Mouse (Mus musculus) midbrain, embryonic 14.5 days (tissue): ENCODE measurements at regions not wholly inside any gene's neighbourhood (a gene's known extent, or its start where the extent isn't known, plus 50 kb on each side); places are given as distances from the start of the nearest gene placed in this dataset.
A peak's percentile ranks its signal among the peaks of the same experiment; 100 is the strongest.

Experiments used
- ATAC-seq: fragments of 200-750 bp; cut with Nextera tagmentation; 2 replicates; pipeline ENCODE4 v1.8.0; 2017; ENCODE audit warnings: moderate number of reproducible peaks, moderate library complexity; ENCODE audit not compliant: low FRiP score, low TSS enrichment
- DNase-seq: peaks from one replicate; pipeline ENCODE4 v3.0.0-alpha.2; 2015
- H3K27ac ChIP-seq: fragments of 300-500 bp; sonication (generic); replicated peaks from 2 replicates; pipeline ENCODE4 v1.5.1; 2014; ENCODE audit warnings: mild to moderate bottlenecking, low read depth, low read length, moderate library complexity
- H3K27me3 ChIP-seq: fragments of 300-500 bp; sonication (generic); 2 replicates; pipeline ENCODE4 v1.6.1; 2014; ENCODE audit warnings: low read length, control low read depth, mixed read lengths; ENCODE audit not compliant: control insufficient read depth, insufficient read depth
- H3K36me3 ChIP-seq: fragments of 300-500 bp; sonication (generic); 2 replicates; pipeline ENCODE4 v1.6.1; 2014; ENCODE audit warnings: low read length, control low read depth; ENCODE audit not compliant: control insufficient read depth, insufficient read depth
- H3K4me1 ChIP-seq: fragments of 300-500 bp; sonication (generic); 2 replicates; pipeline ENCODE4 v1.6.1; 2014; ENCODE audit warnings: mild to moderate bottlenecking, antibody characterized with exemption, low read length, control low read depth; ENCODE audit not compliant: control insufficient read depth, insufficient read depth
- H3K4me2 ChIP-seq: fragments of 300-500 bp; sonication (generic); 2 replicates; pipeline ENCODE4 v1.6.1; 2014; ENCODE audit warnings: mild to moderate bottlenecking, low read length, moderate library complexity
- H3K4me3 ChIP-seq: fragments of 300-500 bp; sonication (generic); replicated peaks from 2 replicates; pipeline ENCODE4 v1.5.1; 2014; ENCODE audit warnings: low read depth, low read length
- H3K9ac ChIP-seq: fragments of 300-500 bp; sonication (generic); replicated peaks from 2 replicates; pipeline ENCODE4 v1.6.1; 2014; ENCODE audit warnings: mild to moderate bottlenecking, low read length, moderate library complexity
- H3K9me3 ChIP-seq: fragments of 300-500 bp; sonication (generic); 2 replicates; pipeline ENCODE4 v1.6.1; 2016; ENCODE audit warnings: low read length, control low read depth, mixed read lengths; ENCODE audit not compliant: control insufficient read depth
- WGBS: fragments of 180-500 bp; shearing (Covaris S2); extraction: QIAGEN DNeasy Blood & Tissue Kit; methylation state at CpG from one replicate; pipeline ENCODE4 v1.1.7; 2014; 5-methylcytosine and 5-hydroxymethylcytosine counted together

DNA sequence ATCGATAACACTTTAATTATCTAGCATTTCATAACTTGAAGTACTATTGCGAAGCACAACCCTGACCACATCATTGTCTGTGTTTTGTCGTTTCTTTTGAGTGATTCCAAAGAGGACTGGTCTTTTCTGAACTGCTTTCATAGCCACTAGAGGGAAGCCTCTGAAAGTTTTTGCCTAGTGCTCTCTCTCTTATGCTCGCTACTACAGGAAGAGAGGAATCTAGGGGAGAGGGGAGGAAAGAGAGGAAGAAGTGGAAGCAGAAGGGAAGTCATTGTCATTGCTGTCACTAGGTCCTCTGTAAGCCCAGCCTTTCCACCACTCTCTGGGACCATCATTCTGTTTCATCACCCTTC, 217.1 kb upstream of the Kif2a start:
- DNase-seq (peak; percentile 41), ATAC-seq (no peak)
- no peaks in the 10 kb centered on the region for H3K36me3 ChIP-seq
- H3K4me2 ChIP-seq: no peak overlapping the region
- no peaks in the 10 kb centered on the region for H3K4me1 ChIP-seq
- H3K9me3 ChIP-seq: no peaks in the 10 kb centered on the region
- no peak overlapping the region for H3K9ac ChIP-seq
- no peak overlapping the region for H3K4me3 ChIP-seq
- 71% methylated on average over 4 of the region's 4 CpGs for WGBS
- no peak overlapping the region for H3K27ac ChIP-seq
- no peaks in the 10 kb centered on the region for H3K27me3 ChIP-seq

DNA sequence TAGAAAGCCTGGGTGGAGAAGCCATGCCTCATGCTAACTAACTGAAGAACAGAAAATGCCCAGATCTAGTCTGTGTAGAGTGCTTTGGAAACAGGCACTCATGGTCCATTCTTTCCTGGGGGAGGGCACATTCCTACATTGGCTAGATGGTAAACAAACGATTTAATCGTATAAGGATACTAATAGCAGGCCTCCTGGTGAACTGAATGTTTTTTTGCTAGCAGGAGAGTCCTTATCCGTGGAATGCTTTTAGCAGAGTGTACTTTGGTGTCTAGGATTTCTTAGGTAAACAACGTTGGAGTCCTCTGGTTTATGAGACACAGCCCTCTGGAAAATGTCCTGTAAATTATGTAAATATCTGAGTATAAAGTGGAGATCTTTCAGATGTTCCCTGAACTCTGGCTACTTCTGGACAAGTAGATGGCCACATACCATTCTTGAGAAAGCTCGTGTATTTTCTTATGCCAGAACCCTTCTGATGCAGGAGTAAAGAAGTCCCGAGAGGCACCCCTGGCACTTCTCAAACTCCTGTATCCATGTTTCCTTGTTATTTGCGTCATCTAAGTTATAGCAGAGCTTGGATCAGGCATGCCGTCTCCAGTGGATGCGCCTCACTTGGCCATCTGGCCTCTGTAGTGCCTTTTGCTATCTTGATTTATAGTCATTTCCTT, 216.6 kb upstream of the Kif2a start:
- 88% methylated on average over 9 of the region's 9 CpGs for WGBS
- Histone ChIP-seq H3K9ac (no peak overlapping the region), H3K4me1 (no peaks in the 10 kb centered on the region), H3K36me3 (no peaks in the 10 kb centered on the region), H3K4me2 (no peak overlapping the region), H3K4me3 (no peak overlapping the region), H3K27me3 (no peaks in the 10 kb centered on the region), H3K27ac (no peak overlapping the region), H3K9me3 (no peaks in the 10 kb centered on the region)
- ATAC-seq (no peak), DNase-seq (no peak)

DNA sequence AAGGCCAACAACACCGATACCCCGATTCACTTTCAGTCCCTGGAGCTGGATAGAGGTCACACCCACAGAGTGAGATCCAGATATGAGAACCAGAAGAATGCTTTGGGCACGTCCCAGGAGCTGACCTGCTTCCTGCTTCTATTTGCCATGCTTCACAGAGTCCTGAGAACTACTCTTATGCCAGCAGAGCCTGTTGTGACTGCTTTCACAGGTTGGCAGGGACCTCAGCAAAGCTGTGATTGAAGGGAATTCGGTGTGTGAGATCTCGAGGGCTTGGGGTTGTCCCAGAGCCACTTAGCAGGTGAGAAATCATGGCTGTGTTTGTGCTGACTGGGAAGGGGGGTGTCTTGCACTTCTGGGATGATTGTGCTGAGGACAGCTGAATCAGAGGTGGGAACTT, 197.5 kb upstream of the Kif2a start:
- ATAC-seq: no peak
- H3K27me3 ChIP-seq: no peaks in the 10 kb centered on the region
- H3K4me2 ChIP-seq: no peak overlapping the region
- no peaks in the 10 kb centered on the region for H3K4me1 ChIP-seq
- H3K9ac ChIP-seq: no peak overlapping the region
- H3K36me3 ChIP-seq: no peaks in the 10 kb centered on the region
- H3K4me3 ChIP-seq: no peak overlapping the region
- no peak overlapping the region for H3K27ac ChIP-seq
- WGBS: 78% methylated on average over 5 of the region's 5 CpGs
- DNase-seq: no peak
- H3K9me3 ChIP-seq: no peaks in the 10 kb centered on the region

DNA sequence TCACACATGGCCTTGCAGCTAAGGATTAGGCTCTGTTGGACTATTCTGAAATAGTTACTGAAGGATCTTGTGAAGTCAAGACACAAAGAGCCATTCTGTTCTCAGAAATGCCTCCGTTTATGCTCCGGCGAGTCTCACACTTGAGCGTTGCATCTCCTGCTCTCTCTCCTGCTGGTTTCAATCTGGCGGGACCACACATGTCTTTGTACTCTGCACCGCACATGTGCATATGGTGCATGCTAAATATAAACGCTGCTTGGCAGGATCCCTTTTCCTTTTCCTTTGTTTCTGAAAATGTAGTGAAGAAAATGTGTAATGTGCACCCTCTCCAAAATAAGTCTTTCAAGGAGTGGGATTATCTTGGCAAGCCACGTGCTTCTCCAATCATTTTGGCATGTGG, 196.4 kb upstream of the Kif2a start:
- H3K27me3 ChIP-seq: no peaks in the 10 kb centered on the region
- H3K27ac ChIP-seq: no peak overlapping the region
- WGBS: 59% methylated on average over 8 of the region's 8 CpGs
- H3K4me1 ChIP-seq: no peaks in the 10 kb centered on the region
- ATAC-seq (no peak), DNase-seq (no peak)
- H3K4me3 ChIP-seq: no peak overlapping the region
- H3K36me3 ChIP-seq: no peaks in the 10 kb centered on the region
- no peak overlapping the region for H3K9ac ChIP-seq
- no peaks in the 10 kb centered on the region for H3K9me3 ChIP-seq
- H3K4me2 ChIP-seq: no peak overlapping the region

DNA sequence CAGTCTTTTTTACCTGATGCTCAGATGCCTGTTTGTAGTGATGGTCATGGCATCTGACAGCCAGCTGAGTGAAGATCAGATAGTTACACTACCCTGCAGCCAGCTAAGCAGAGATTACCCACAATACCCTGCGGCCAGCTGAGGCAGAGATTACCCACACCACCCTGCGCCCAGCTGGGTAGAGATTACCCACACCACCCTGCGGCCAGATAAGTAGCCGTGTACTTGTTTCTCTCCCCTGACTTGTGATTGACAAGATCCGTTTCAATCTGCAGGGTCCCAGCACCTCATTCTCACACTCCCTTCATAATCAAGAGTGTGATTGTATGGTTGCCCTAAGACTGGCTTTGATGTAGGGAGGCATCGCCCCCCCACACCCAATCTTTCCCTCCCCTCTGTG, 195.9 kb upstream of the Kif2a start:
- no peaks in the 10 kb centered on the region for H3K36me3 ChIP-seq
- DNase-seq: no peak
- no peaks in the 10 kb centered on the region for H3K4me1 ChIP-seq
- no peak for ATAC-seq
- no peaks in the 10 kb centered on the region for H3K9me3 ChIP-seq
- H3K9ac ChIP-seq: no peak overlapping the region
- no peak overlapping the region for H3K4me3 ChIP-seq
- H3K27ac ChIP-seq: no peak overlapping the region
- H3K4me2 ChIP-seq: no peak overlapping the region
- no peaks in the 10 kb centered on the region for H3K27me3 ChIP-seq
- WGBS: 78% methylated on average over 6 of the region's 6 CpGs

DNA sequence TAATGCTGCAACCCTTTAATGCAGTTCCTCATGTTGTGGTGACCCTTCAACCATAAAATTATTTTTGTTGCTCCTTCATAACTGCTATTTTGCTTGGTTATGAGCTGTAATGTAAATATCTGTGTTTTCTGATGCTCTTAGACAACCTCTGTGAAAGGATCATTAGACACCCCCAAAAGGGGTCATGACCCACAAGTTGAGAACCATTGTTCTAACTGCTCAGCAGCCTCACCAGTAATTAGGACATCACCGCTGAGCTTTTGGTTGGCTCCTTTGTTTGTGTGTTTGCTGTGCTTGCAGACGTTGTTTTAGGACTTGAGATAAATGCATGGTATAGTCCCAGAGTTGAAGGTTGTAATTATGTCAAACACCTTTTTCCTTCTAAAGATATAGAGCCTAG, 191.4 kb upstream of the Kif2a start:
- DNase-seq (no peak), ATAC-seq (no peak)
- 38% methylated on average over 2 of the region's 2 CpGs for WGBS
- H3K27me3 ChIP-seq: no peaks in the 10 kb centered on the region
- H3K27ac ChIP-seq: no peak overlapping the region
- H3K36me3 ChIP-seq: no peaks in the 10 kb centered on the region
- H3K9ac ChIP-seq: no peak overlapping the region
- H3K4me3 ChIP-seq: no peak overlapping the region
- H3K4me2 ChIP-seq: no peak overlapping the region
- no peaks in the 10 kb centered on the region for H3K9me3 ChIP-seq
- no peaks in the 10 kb centered on the region for H3K4me1 ChIP-seq

DNA sequence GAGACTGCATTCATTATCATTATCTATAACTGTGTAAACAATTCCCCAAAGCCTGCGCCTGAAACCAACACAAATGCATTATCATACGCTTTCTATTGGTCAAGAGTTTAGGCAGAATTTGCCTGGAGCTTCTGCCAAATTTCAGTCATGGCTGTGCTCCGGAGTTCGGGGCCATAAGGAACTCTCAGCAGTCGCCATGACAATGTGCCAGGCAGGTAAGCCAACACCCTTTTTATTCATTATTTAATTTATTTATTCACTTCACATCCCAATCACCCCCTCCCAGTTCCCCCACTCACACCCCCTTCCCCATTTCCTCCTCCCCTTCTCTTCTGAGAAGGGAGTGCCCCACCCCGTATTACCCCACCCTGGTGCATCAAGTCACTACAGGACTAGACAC, 188.8 kb upstream of the Kif2a start:
- DNase-seq (no peak), ATAC-seq (no peak)
- no peak overlapping the region for H3K4me3 ChIP-seq
- no peaks in the 10 kb centered on the region for H3K27me3 ChIP-seq
- H3K36me3 ChIP-seq: no peaks in the 10 kb centered on the region
- H3K9ac ChIP-seq: no peak overlapping the region
- no peak overlapping the region for H3K4me2 ChIP-seq
- no peaks in the 10 kb centered on the region for H3K9me3 ChIP-seq
- H3K27ac ChIP-seq: no peak overlapping the region
- H3K4me1 ChIP-seq: 0 out of 2 replicates have a peak, but pooled peaks cover 7% of the 10 kb centered on the region
- WGBS: 81% methylated on average over 6 of the region's 6 CpGs

DNA sequence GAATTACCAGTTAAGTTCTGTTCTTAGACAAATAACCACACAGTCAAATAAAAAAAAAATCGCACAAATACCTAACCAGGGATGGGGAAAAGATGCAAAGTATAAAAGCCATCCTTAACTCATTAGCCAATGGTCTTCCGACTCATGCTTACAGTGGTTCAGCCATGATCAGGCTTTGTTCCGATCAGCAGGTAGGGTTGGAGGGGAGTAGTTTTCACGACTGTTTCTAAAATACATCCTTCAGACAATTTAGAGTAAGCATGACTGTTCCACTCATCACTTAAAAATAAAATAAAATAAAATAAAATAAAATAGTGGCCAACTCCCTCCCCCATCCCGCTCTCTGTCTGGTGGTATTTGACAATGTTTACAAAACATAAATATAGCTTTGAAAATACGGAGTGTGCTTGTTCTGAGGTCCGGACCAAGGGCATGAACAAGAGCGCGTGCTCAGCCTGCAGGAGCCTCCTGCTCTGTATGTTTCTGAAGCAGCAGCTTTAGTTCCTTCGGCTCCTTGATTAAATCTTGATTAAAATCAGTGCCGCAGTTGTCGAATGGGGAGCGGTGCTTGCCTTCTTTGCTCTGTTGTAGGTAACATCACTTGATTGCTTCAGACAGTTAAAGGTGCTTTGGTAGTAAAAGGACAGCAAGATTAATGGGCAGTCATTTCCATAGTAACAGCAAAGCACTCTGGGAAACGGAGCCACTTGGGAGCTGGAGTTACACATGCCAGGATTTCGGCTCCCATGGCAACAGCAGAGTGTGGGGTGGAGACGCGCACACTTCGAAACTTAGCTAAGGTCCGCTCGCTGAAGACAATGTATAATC, 185.6 kb upstream of the Kif2a start:
- Histone ChIP-seq H3K4me2 (peak overlapping the region; percentile 60), H3K27ac (peak overlapping the region; percentile 69)

DNA sequence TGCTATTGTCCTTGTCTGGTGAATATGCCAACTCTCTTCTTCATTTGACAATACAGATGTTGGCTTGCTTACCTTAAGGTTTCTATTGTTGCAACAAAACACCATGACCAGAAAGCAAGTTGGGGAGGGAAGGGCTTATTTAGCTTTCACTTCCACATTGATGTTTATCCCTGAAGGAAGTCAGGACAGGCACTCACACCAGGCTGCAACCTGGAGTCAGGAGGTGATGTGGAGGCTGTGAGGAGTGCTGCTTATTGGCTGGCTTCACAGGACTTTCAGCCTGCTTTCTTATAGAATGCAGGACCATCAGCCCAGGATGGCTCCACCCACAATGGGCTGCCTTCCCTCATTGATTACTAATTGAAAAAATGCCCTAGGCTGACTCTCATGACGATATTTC, 177.9 kb upstream of the Kif2a start:
- 69% methylated on average over 1 of the region's 1 CpGs for WGBS

More for the DNA sequence above, 185.6 kb upstream of the Kif2a start:
- Histone ChIP-seq H3K9ac (peak overlapping the region; percentile 34; the same call in 1 of the 2 replicates), H3K36me3 (no peaks in the 10 kb centered on the region), H3K27me3 (no peaks in the 10 kb centered on the region), H3K4me3 (peak overlapping the region; percentile 29), H3K9me3 (no peaks in the 10 kb centered on the region), H3K4me1 (0 out of 2 replicates have a peak, but pooled peaks cover 7% of the 10 kb centered on the region)
- DNase-seq (peak; percentile 92), ATAC-seq (peak; percentile 89)
- WGBS: 23% methylated on average over 20 of the region's 20 CpGs

More for the DNA sequence above, 177.9 kb upstream of the Kif2a start:
- H3K4me2 ChIP-seq: no peak overlapping the region
- no peak overlapping the region for H3K27ac ChIP-seq
- no peaks in the 10 kb centered on the region for H3K27me3 ChIP-seq
- no peaks in the 10 kb centered on the region for H3K36me3 ChIP-seq
- H3K9me3 ChIP-seq: peaks cover 3% of the 10 kb centered on the region; the same call in 1 of the 2 replicates
- H3K4me1 ChIP-seq: no peaks in the 10 kb centered on the region
- no peak overlapping the region for H3K9ac ChIP-seq
- ATAC-seq (no peak), DNase-seq (no peak)
- no peak overlapping the region for H3K4me3 ChIP-seq
